Mouse (Mus musculus): Measurements from ENCODE around the gene Rem1.

- TF ChIP-seq CTCF (IDR thresholded peaks at IDR 0.05; ENCODE audit: low read depth, low read length) (no peak), GATA1 (IDR thresholded peaks at IDR 0.05; ENCODE audit: borderline replicate concordance, low read length) (no peak), GATA2 (IDR thresholded peaks at IDR 0.05; ENCODE audit: borderline replicate concordance, low read depth, low read length) (no peak), TAL1 (conservative IDR thresholded peaks at IDR 0.05; ENCODE audit: low read depth, low read length) (no peak), POLR2AphosphoS5 (IDR thresholded peaks at IDR 0.05; ENCODE audit: insufficient replicate concordance, low read depth, low read length) (no peak)
Observed at GRCm38 (mm10) chr2:152599299-152599698, 27.5 kb upstream of the Rem1 start, which contains the start of gene Defb45.
